Mouse (Mus musculus) left cerebral cortex, adult 2 months (tissue): ENCODE results near the gene Slc22a28. TPM values are rescaled to one million over a fixed set of nuclear protein-coding genes. Genes with fewer than 3 reads are reported as not detected.
"Not testable (repeated sequence)": the region's sequence is repeated elsewhere in the genome, so short reads cannot be mapped to it uniquely, and the experiment has no call there.

Source experiments
- DNase-seq, 2 experiments: peaks; one replicate each; pipeline ENCODE4 v3.0.0; 2021 to 2022; ENCODE audit warnings: low spot score in 2 of 2, mixed read lengths in 1 of 2; ENCODE audit errors: extremely low spot score in 1 of 2
- H3K27ac ChIP-seq: fragments of 200-600 bp; 2 replicates; pipeline ENCODE4 v1.8.1; 2022
- H3K4me3 ChIP-seq: fragments of 200-600 bp; 2 replicates; pipeline ENCODE4 v1.8.1; 2022
- CTCF ChIP-seq: fragments of 200-600 bp; IDR thresholded peaks from 2 replicates; pipeline ENCODE4 v1.8.1; 2022; ENCODE audit warnings: antibody characterized with exemption, mild to moderate bottlenecking, moderate library complexity
- intact Hi-C: fragments of 180-260 bp; cut with DNase I; formaldehyde crosslinking; loops from one replicate; pipeline ENCODE4 v1.15.1; 2025
- long read RNA-seq, 2 experiments: library from polyadenylated mRNA; stranded (forward); transcript quantifications; one replicate each; pipeline ENCODE4 v2.0.0; 2021; ENCODE audit warnings: borderline mapping rate in 2 of 2
- total RNA-seq, 2 experiments: library from RNA; stranded (reverse); gene quantifications; 2 replicates each; pipeline ENCODE4 v1.2.3; 2021

Slc22a28 gene
- total RNA-seq: not detected
- long read RNA-seq, experiment 1: 0 reads
- long read RNA-seq, experiment 2: 0 reads

DNA sequence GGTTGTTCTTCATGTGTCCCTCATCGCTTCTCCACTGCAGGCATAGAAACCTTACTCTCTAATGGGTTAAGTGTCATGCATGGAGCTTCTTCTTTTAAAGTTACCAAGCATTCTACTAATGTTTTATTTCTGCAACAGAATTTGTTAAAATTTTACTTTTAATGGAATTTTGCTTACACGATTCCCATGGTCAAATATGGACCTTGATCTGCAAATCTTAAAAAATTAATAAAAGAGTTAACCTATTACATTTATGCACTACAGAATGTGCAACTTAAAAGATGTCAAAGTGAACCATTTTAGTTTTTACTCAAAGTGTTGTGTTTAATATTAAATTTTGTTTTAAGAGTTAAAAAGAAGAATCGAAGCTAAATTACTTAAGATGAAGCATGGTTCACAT is at the start of gene Slc22a28:
Slc22a28 (minus strand) TSS at position 102 of the 400 bp plus-strand sequence.
- H3K4me3 ChIP-seq, DNase-seq, intact Hi-C loops, H3K27ac ChIP-seq: not testable (repeated sequence)

DNA sequence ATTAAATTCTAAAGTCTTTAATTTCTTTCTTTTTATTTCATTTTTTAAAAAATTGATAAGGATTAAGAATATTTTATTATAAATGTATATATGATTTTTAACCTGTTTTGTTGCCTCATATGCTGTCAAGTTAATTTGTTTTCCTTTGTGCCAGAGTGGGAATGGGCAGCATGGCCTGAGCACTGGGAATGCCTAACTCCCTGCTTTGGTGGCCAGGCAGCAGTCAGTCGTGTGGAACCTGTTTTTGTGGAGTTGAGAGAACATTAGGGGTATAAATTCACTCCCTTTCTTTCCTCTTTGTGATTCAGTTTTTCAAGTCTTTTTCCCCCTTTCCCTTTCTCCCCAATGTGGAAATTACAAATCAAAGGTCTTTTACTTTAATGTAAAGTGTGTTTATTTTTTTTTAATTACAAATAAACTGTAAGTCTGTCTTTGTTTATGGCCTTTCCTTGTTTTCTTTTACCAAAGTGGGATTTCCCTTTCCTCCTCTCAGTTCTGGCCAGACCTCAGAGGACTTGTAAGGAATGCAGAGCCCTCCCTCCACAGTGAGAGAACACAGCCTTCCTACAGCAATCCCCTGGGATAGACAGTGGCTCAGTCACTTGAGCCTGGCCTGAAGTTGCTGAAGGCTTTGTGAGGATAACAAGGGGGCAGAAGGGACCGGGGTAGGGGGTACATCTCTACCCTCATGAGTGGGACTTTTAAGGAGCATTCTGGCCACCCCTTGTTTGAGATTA is 17.2 kb upstream of the Slc22a28 start:
- intact Hi-C loops: no loop called here
- DNase-seq: no peak
- no peak overlapping the region for H3K4me3 ChIP-seq
- H3K27ac ChIP-seq: no peak overlapping the region
- TF ChIP-seq CTCF: no peak

DNA sequence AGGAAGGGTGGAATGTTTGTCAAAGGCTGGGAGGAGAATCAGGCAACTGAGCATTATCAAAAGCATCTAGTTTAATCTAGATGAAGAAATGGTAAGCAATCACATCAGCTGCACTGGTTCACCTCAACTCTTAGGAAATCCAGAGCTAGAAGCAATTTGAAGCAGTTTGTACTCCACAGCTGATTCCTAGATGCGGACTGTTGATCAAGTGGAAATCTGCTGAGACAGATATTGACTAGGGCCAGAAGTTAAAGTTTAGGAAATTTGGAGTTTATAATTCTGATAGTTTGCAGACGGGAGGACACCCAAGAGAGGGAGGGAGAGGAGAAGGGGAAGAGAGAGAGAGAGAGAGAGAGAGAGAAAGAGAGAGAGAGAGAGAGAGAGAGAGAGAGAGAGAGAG is 10.9 kb upstream of the Slc22a28 start:
- H3K4me3 ChIP-seq, H3K27ac ChIP-seq, intact Hi-C loops, DNase-seq: not testable (repeated sequence)

DNA sequence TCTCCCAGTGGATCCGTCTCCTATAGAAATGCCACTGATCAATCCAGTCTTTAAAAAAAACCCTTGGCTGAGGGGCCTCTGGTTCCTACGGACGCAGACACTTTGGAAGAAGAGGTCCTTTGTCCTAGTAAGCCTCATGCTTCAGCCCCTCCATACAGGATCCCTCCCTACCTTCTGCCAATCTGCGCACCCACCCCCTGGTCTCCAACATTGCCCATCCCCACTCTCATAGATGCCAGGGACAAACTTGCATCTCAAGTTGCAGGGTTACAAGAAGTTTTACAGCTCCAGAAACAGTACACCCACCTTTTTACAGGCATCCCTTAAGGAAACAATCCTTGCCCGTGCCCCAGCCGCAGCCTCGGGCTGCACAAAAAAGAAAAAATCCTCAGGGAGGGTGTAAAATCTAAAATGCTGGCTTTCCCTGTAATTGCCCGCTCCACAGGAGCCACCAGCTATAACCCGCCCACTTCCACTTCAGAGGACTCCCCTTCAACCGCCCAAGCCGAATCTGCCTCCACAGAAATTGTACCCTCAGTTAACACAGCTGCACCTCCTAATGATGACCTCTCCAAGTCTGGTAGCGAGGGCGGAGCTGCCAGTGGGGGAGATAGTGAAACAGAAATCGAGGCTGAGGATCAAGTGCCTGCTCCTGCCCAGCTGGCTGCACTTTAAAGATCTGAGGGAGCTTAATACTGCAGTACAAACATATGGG is 2.5 kb upstream of the Slc22a28 start:
- H3K27ac ChIP-seq, DNase-seq, intact Hi-C loops, H3K4me3 ChIP-seq: not testable (repeated sequence)

DNA sequence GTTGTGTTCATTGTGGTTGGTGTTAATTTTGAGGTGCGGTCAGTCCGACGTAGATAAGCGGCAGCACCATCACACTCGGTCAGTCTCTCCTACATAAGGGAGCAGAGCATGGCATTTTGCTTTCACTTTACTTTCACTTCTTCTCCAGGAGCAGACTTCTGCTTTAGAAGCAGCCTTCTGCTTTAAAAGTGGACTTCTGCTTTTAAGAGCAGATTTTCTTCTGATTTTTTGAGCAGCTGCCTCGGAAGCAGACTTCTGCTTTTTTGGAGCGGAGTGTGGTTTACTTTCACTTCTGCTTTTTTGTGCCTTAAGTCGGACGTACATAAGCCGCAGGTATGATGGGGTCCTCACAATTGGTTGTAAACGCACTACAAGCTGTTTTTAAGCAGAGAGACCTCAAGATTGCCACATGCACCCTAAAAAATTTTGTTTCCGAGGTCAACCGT is 111.9 kb downstream of the Slc22a28 start:
- no peak for TF ChIP-seq CTCF
- intact Hi-C loops: no loop called here
- DNase-seq: no peak
- H3K4me3 ChIP-seq: no peak overlapping the region
- H3K27ac ChIP-seq: no peak overlapping the region

DNA sequence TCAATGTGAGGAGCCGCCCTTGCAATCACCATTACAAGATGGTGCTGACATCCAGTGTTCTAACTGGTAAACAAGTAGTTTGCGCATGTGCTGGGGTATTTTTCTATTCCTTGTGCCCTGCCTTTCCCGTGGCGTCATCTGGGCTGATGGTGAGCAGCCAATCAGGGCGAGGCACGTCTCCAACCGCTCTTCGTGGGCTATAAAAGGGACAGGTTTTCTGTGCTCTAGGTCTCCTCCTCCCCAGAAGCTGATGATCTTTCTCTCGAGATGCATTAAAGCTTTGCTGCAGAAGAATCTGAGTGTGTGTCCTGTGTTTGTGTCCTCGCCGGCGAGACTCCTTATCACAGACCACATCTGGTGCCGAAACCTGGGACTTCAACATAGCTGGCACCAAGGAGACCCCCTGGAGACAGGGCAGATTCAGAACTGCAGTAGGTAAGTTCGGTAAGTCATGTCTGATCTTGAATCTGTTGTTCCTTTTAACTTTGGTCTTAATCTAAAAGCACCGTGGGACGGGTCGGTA is 112.4 kb downstream of the Slc22a28 start:
- intact Hi-C loops, H3K4me3 ChIP-seq, DNase-seq, H3K27ac ChIP-seq: not testable (repeated sequence)

DNA sequence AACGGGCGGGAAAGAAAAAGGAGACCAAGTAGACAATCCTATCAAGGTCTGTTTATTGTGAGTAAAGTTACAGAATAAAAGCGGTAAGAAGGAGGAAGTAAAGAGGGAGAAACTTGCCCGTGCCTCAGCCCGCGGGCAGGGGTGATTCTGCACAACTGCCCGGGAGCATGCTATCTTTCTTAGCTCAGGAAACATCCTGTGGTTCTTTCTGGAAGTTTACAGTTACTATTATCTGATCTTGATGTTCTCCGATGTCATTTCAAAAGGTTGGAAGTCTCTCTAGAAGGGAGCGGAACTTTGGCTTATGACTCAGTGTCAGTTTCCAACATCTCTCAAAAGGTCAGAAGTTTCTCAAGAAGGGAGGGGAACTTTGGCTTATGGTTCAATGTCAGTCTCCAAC is 113.2 kb downstream of the Slc22a28 start:
- DNase-seq, intact Hi-C loops, H3K27ac ChIP-seq, H3K4me3 ChIP-seq: not testable (repeated sequence)

Other genes starting within 250 kb of the Slc22a28 start
- gene Slc22a27, start 166.0 kb downstream of the Slc22a28 start, total RNA-seq: not detected
- gene Slc22a29, start 86.9 kb upstream of the Slc22a28 start, total RNA-seq: not detected